Mouse (Mus musculus) liver, embryonic 14.5 days (tissue): ENCODE data around the gene Wipf1.

Source experiments
- CTCF ChIP-seq: IDR thresholded peaks from 2 replicates; pipeline ENCODE4 v1.5.1; 2016; ENCODE audit warnings: antibody characterized with exemption, low read depth, control low read depth
- EP300 ChIP-seq: IDR thresholded peaks from 2 replicates; pipeline ENCODE4 v1.6.1; 2016; ENCODE audit warnings: antibody characterized with exemption, low read depth

- TF ChIP-seq CTCF: no peak
- TF ChIP-seq EP300: no peak
Observed at GRCm38 (mm10) chr2:73404980-73405379, 124.6 kb downstream of the Wipf1 start.
